Comparison of ENCODE assay signal across 8 mouse cellular contexts in the genomic region with DNA sequence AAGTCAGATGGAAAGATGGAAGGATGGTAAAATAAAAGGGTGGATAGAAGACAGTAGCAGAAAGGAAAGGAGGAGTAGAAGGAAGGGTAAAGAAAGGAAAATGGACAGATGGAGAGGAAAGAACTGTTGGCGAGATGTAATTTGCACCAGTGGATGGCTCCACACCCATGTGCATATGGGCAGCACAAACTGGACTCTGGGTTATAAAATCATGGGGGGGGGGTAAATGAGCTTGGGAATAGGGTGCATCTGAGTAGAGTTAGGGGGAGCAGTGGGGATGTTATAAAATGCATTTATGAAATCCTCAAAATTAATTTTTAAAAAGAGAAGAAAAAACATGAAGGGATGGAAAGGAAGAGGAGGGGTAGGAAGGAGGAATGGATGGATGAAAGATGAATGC. TPM values are rescaled to one million over a fixed set of nuclear protein-coding genes. Genes with fewer than 3 reads are reported as not detected.
DNase-seq lines count a peak whose midpoint lies in the region; ATAC-seq and TF ChIP-seq lines count a peak whose summit lies in the region.

No protein-coding gene starts in this region.

- DNase-seq in kidney, postnatal 0 days (ENCODE audit: low spot score), result no peak
- no peak for DNase-seq in kidney, adult 18-20 months
- no peak for DNase-seq in thymus, adult 18-20 months
- DNase-seq in thymus, postnatal 36 days, result no peak
- DNase-seq in urinary bladder, postnatal 14 days (ENCODE audit: low spot score), result no peak

- peak overlapping the region; percentile 49 for H3K4me2 ChIP-seq in kidney, postnatal 0 days (ENCODE audit: low read length)
- peak overlapping the region; percentile 46 for H3K4me2 ChIP-seq in embryonic facial prominence, embryonic 12.5 days (replicated peaks)
- H3K4me2 ChIP-seq in intestine, embryonic 15.5 days (replicated peaks), result peak overlapping the region; percentile 55
- peak overlapping the region; percentile 74 for H3K4me2 ChIP-seq in myocyte (ENCODE audit: low read depth)

- TF ChIP-seq POLR2A in myocyte (IDR thresholded peaks at IDR 0.05; ENCODE audit: insufficient read length, low read depth), result no peak

- WGBS in kidney, postnatal 0 days, result 50% methylated on average over 1 of the region's 1 CpGs
- WGBS in embryonic facial prominence, embryonic 12.5 days, result 90% methylated on average over 1 of the region's 1 CpGs
- 70% methylated on average over 1 of the region's 1 CpGs for WGBS in intestine, embryonic 15.5 days

- TF ChIP-seq CTCF in kidney, postnatal 0 days (IDR thresholded peaks at IDR 0.05; ENCODE audit: low read depth), result no peak

- H3K79me2 ChIP-seq in myocyte (ENCODE audit: control insufficient read depth, insufficient read depth), result no peaks in the 10 kb centered on the region

- no peaks in the 10 kb centered on the region for H3K27me3 ChIP-seq in kidney, postnatal 0 days (ENCODE audit: insufficient read depth, low read length)
- no peaks in the 10 kb centered on the region for H3K27me3 ChIP-seq in embryonic facial prominence, embryonic 12.5 days
- H3K27me3 ChIP-seq in intestine, embryonic 15.5 days (replicated peaks), result no peaks in the 10 kb centered on the region
- no peaks in the 10 kb centered on the region for H3K27me3 ChIP-seq in myocyte (ENCODE audit: control insufficient read depth, insufficient read depth, insufficient read length)

- H3K36me3 ChIP-seq in kidney, postnatal 0 days (ENCODE audit: insufficient read depth, low read length), result no peaks in the 10 kb centered on the region
- no peaks in the 10 kb centered on the region for H3K36me3 ChIP-seq in embryonic facial prominence, embryonic 12.5 days
- no peaks in the 10 kb centered on the region for H3K36me3 ChIP-seq in intestine, embryonic 15.5 days
- no peaks in the 10 kb centered on the region for H3K36me3 ChIP-seq in myocyte (ENCODE audit: control insufficient read depth, insufficient read depth)

- ATAC-seq in kidney, postnatal 0 days (replicated peaks; ENCODE audit: low FRiP score, low read depth), result no peak
- ATAC-seq in embryonic facial prominence, embryonic 12.5 days (ENCODE audit: insufficient number of reproducible peaks, insufficient read depth, low FRiP score, low TSS enrichment), result no peak
- ATAC-seq in intestine, embryonic 15.5 days, result no peak

- no peak overlapping the region for H3K27ac ChIP-seq in kidney, postnatal 0 days
- H3K27ac ChIP-seq in embryonic facial prominence, embryonic 12.5 days, result no peak overlapping the region
- no peak overlapping the region for H3K27ac ChIP-seq in intestine, embryonic 15.5 days

- H3K4me1 ChIP-seq in kidney, postnatal 0 days (replicated peaks; ENCODE audit: insufficient read depth, low read length), result no peaks in the 10 kb centered on the region
- no peaks in the 10 kb centered on the region for H3K4me1 ChIP-seq in embryonic facial prominence, embryonic 12.5 days
- H3K4me1 ChIP-seq in intestine, embryonic 15.5 days (replicated peaks), result no peaks in the 10 kb centered on the region

- no peak overlapping the region for H3ac ChIP-seq in myocyte (ENCODE audit: control insufficient read depth, insufficient read length)

- no peak overlapping the region for H3K9ac ChIP-seq in kidney, postnatal 0 days (ENCODE audit: low read depth, low read length)
- H3K9ac ChIP-seq in embryonic facial prominence, embryonic 12.5 days, result peak overlapping the region; percentile 58; the same call in 1 of the 2 replicates
- H3K9ac ChIP-seq in intestine, embryonic 15.5 days, result no peak overlapping the region

- H3K4me3 ChIP-seq in kidney, postnatal 0 days (replicated peaks; ENCODE audit: low read depth, low read length), result peak overlapping the region; percentile 43
- H3K4me3 ChIP-seq in embryonic facial prominence, embryonic 12.5 days, result peak overlapping the region; percentile 49
- H3K4me3 ChIP-seq in intestine, embryonic 15.5 days (replicated peaks), result peak overlapping the region; percentile 43
- peak overlapping the region; percentile 21 for H3K4me3 ChIP-seq in myocyte

- no peaks in the 10 kb centered on the region for H3K9me3 ChIP-seq in kidney, postnatal 0 days (replicated peaks; ENCODE audit: low read length)
- no peaks in the 10 kb centered on the region for H3K9me3 ChIP-seq in embryonic facial prominence, embryonic 12.5 days
- no peaks in the 10 kb centered on the region for H3K9me3 ChIP-seq in intestine, embryonic 15.5 days

TF ChIP-seq in myocyte, 11 proteins besides CTCF, POLR2A, EP300 and RAD21:
- TF ChIP-seq MAX (IDR thresholded peaks at IDR 0.05; ENCODE audit: low read depth) (no peak), REST (IDR thresholded peaks at IDR 0.05; ENCODE audit: insufficient read depth, insufficient read length) (no peak), TCF3 (IDR thresholded peaks at IDR 0.05; ENCODE audit: insufficient read length, low read depth) (no peak), POLR2AphosphoS2 (IDR thresholded peaks at IDR 0.05; ENCODE audit: insufficient read length, low read depth) (no peak)

RNA-seq across cellular contexts. Expression of a gene that starts 0.7 kb away (rescaled TPM):
- 4.3 and 4.4 TPM in 2 replicates for polyA plus RNA-seq in kidney, postnatal 0 days (2015; fragmentation: Nextera tagmentation; extraction: Ambion mirVana)
- polyA plus RNA-seq in embryonic facial prominence, embryonic 12.5 days (2016; fragmentation: Nextera tagmentation; extraction: Ambion mirVana), result 3.7 and 4.6 TPM in 2 replicates
- polyA plus RNA-seq in intestine, embryonic 15.5 days (2015; fragmentation: Nextera tagmentation; extraction: Ambion mirVana), result 2.1 and 3.1 TPM in 2 replicates
- polyA plus RNA-seq in myocyte (2012; fragmentation: generic; extraction: Trizol), result 6.1 TPM

RNA-seq across cellular contexts. Expression of a gene that starts 21.5 kb away (rescaled TPM):
- 39.8 and 42.2 TPM in 2 replicates for polyA plus RNA-seq in kidney, postnatal 0 days (2015; fragmentation: Nextera tagmentation; extraction: Ambion mirVana)
- 26.1 and 29.8 TPM in 2 replicates for polyA plus RNA-seq in embryonic facial prominence, embryonic 12.5 days (2016; fragmentation: Nextera tagmentation; extraction: Ambion mirVana)
- polyA plus RNA-seq in intestine, embryonic 15.5 days (2015; fragmentation: Nextera tagmentation; extraction: Ambion mirVana), result 29.9 and 31.6 TPM in 2 replicates
- 25.5 TPM for polyA plus RNA-seq in myocyte (2012; fragmentation: generic; extraction: Trizol)
